Mouse (Mus musculus): Measurements from ENCODE around the gene Il24. TPM values are rescaled to one million over a fixed set of nuclear protein-coding genes. Genes with fewer than 3 reads are reported as not detected.

The Il24 gene
- polyA plus RNA-seq, 1 experiment from 2014 or later, result not detected

GRCm38 (mm10) chr1:130844516-130844915 lies 42.7 kb downstream of the Il24 start:
- Histone ChIP-seq H3K36me3 (replicated peaks; ENCODE audit: control insufficient read depth, insufficient read depth, low read depth, low read length) (no peaks in the 10 kb centered on the region), H3K27me3 (ENCODE audit: control insufficient read depth, insufficient read depth, low read length) (no peaks in the 10 kb centered on the region), H3K27ac (replicated peaks; ENCODE audit: low read depth, low read length) (no peak overlapping the region), H3K9ac (replicated peaks; ENCODE audit: low read length) (no peak overlapping the region), H3K4me3 (ENCODE audit: low read depth, low read length) (no peak overlapping the region), H3K4me1 (ENCODE audit: control insufficient read depth, insufficient read depth, low read length) (no peaks in the 10 kb centered on the region), H3K9me3 (replicated peaks; ENCODE audit: control insufficient read depth, low read length) (no peaks in the 10 kb centered on the region), H3K4me2 (ENCODE audit: low read depth, low read length) (no peak overlapping the region)
- WGBS, result 87% methylated on average over 7 of the region's 7 CpGs
- no peak for DNase-seq (ENCODE audit: low spot score)
- ATAC-seq (replicated peaks; ENCODE audit: insufficient number of reproducible peaks, low FRiP score, low TSS enrichment, low read depth), result no peak

DNA sequence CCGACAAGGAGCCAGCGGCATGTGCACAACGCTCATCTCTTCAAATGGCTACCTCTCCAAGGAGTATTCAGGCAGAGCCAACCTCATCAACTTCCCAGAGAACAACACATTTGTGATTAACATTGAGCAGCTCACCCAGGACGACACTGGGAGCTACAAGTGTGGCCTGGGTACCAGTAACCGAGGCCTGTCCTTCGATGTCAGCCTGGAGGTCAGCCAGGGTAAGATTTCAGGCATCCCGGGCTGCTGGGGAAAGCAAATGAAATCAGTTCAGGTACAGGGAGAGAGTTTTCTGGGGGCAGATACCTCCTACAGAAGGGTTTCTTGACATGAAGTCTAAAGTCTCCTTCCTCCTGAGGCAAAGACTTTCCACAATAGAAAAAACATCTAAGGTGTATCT lies 45.6 kb downstream of the Il24 start:
- DNase-seq (ENCODE audit: low spot score), result no peak
- no peak for ATAC-seq (replicated peaks; ENCODE audit: insufficient number of reproducible peaks, low FRiP score, low TSS enrichment, low read depth)
- H3K4me1 ChIP-seq (ENCODE audit: control insufficient read depth, insufficient read depth, low read length), result no peaks in the 10 kb centered on the region
- WGBS, result 83% methylated on average over 7 of the region's 7 CpGs
- H3K4me2 ChIP-seq (ENCODE audit: low read depth, low read length), result no peak overlapping the region
- H3K27me3 ChIP-seq (ENCODE audit: control insufficient read depth, insufficient read depth, low read length), result no peaks in the 10 kb centered on the region
- no peaks in the 10 kb centered on the region for H3K9me3 ChIP-seq (replicated peaks; ENCODE audit: control insufficient read depth, low read length)
- H3K36me3 ChIP-seq (replicated peaks; ENCODE audit: control insufficient read depth, insufficient read depth, low read depth, low read length), result no peaks in the 10 kb centered on the region
- no peak overlapping the region for H3K9ac ChIP-seq (replicated peaks; ENCODE audit: low read length)
- H3K27ac ChIP-seq (replicated peaks; ENCODE audit: low read depth, low read length), result no peak overlapping the region
- H3K4me3 ChIP-seq (ENCODE audit: low read depth, low read length), result no peak overlapping the region

DNA sequence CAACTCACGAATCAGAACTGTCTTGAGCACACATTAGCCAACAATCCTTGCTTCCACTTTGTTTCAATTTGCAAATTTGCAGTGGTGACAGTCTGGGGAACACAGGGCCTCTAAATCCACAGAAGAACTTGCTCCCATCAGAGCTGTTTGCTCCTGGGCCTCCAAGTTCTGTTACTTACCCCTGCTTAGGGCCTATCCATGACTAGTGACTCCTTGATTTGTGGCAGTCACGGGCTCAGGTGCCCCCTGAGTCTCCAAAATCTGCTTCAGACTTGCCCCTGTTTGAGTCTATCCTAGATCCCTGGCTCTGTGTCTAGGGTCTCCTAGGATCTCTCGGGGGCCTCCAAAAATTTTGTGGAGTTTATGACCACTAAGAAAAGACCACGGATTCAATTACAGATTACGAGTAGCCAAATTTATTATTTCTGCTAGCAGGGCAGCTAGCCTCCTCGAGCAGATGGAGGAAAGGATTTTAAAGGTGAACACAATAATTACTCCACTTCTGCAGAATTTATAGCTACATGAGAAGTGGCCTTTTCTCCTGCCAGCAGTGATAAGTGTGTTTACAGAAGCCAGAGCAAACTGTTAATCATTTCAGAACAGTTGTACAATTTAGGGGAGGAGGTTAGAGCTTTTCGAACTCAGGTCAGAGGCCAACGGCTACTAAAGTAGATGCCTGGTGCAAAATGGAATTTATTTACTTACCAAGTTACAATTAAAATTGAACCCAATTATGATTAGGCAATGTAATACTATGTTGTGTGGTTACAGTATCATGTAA lies 46.5 kb downstream of the Il24 start:
- Histone ChIP-seq H3K9me3 (replicated peaks; ENCODE audit: control insufficient read depth, low read length) (no peaks in the 10 kb centered on the region), H3K27ac (replicated peaks; ENCODE audit: low read depth, low read length) (no peak overlapping the region), H3K27me3 (ENCODE audit: control insufficient read depth, insufficient read depth, low read length) (no peaks in the 10 kb centered on the region), H3K4me3 (ENCODE audit: low read depth, low read length) (no peak overlapping the region), H3K9ac (replicated peaks; ENCODE audit: low read length) (no peak overlapping the region), H3K4me2 (ENCODE audit: low read depth, low read length) (no peak overlapping the region), H3K4me1 (ENCODE audit: control insufficient read depth, insufficient read depth, low read length) (no peaks in the 10 kb centered on the region), H3K36me3 (replicated peaks; ENCODE audit: control insufficient read depth, insufficient read depth, low read depth, low read length) (no peaks in the 10 kb centered on the region)
- WGBS, result 74% methylated on average over 8 of the region's 8 CpGs
- no peak for DNase-seq (ENCODE audit: low spot score)
- no peak for ATAC-seq (replicated peaks; ENCODE audit: insufficient number of reproducible peaks, low FRiP score, low TSS enrichment, low read depth)

- Histone ChIP-seq H3K36me3 (replicated peaks; ENCODE audit: control insufficient read depth, insufficient read depth, low read depth, low read length) (no peaks in the 10 kb centered on the region), H3K27ac (replicated peaks; ENCODE audit: low read depth, low read length) (no peak overlapping the region), H3K27me3 (ENCODE audit: control insufficient read depth, insufficient read depth, low read length) (no peaks in the 10 kb centered on the region), H3K4me2 (ENCODE audit: low read depth, low read length) (no peak overlapping the region), H3K4me1 (ENCODE audit: control insufficient read depth, insufficient read depth, low read length) (no peaks in the 10 kb centered on the region), H3K9me3 (replicated peaks; ENCODE audit: control insufficient read depth, low read length) (no peaks in the 10 kb centered on the region), H3K9ac (replicated peaks; ENCODE audit: low read length) (no peak overlapping the region), H3K4me3 (ENCODE audit: low read depth, low read length) (no peak overlapping the region)
- peak; percentile 44 for DNase-seq (ENCODE audit: low spot score)
- ATAC-seq (replicated peaks; ENCODE audit: insufficient number of reproducible peaks, low FRiP score, low TSS enrichment, low read depth), result no peak
- 55% methylated on average over 6 of the region's 6 CpGs for WGBS
These were observed 49.0 kb downstream of the Il24 start for GRCm38 (mm10) chr1:130838288-130838687.

DNA sequence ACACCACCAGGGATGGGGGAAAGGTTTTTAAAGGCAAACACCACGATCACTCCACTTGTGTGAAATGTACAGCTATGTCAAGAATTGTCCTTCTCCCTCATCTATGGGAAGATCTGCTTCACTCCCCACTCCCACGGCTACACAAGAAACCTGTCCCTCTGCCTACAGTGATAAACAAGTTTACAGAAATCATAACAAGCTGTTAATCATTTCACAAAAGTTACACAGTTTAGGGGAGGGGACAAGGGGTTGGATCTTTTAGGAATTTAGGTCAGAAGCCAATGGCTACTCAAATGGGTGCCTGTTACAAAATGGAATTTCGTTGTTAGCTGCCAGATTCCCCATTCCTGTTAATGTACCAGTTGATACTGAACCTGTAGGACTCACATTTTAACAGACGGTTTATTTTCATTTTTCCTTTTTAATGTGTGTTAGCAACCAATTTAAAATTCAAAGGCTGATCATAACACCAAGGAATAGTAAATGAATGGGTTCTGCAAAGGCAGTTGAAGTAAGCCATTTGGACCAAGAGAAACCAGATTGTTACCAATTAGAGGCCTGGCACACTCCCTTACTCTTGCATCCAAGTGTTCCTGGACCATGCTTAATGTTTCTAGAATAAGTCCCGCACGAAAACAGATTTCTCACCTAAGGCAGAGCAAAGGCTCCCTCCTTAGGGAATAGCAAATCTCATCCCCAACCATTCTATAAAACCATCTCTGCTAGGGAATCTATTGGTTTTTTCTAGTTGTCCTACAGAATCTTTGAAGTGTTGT lies 51.9 kb downstream of the Il24 start:
- Histone ChIP-seq H3K9ac (replicated peaks; ENCODE audit: low read length) (no peak overlapping the region), H3K4me2 (ENCODE audit: low read depth, low read length) (no peak overlapping the region), H3K36me3 (replicated peaks; ENCODE audit: control insufficient read depth, insufficient read depth, low read depth, low read length) (no peaks in the 10 kb centered on the region), H3K9me3 (replicated peaks; ENCODE audit: control insufficient read depth, low read length) (no peaks in the 10 kb centered on the region), H3K4me1 (ENCODE audit: control insufficient read depth, insufficient read depth, low read length) (no peaks in the 10 kb centered on the region), H3K27ac (replicated peaks; ENCODE audit: low read depth, low read length) (no peak overlapping the region), H3K4me3 (ENCODE audit: low read depth, low read length) (no peak overlapping the region), H3K27me3 (ENCODE audit: control insufficient read depth, insufficient read depth, low read length) (no peaks in the 10 kb centered on the region)
- WGBS, result 89% methylated on average over 6 of the region's 6 CpGs
- ATAC-seq (replicated peaks; ENCODE audit: insufficient number of reproducible peaks, low FRiP score, low TSS enrichment, low read depth) (no peak), DNase-seq (ENCODE audit: low spot score) (no peak)

DNA sequence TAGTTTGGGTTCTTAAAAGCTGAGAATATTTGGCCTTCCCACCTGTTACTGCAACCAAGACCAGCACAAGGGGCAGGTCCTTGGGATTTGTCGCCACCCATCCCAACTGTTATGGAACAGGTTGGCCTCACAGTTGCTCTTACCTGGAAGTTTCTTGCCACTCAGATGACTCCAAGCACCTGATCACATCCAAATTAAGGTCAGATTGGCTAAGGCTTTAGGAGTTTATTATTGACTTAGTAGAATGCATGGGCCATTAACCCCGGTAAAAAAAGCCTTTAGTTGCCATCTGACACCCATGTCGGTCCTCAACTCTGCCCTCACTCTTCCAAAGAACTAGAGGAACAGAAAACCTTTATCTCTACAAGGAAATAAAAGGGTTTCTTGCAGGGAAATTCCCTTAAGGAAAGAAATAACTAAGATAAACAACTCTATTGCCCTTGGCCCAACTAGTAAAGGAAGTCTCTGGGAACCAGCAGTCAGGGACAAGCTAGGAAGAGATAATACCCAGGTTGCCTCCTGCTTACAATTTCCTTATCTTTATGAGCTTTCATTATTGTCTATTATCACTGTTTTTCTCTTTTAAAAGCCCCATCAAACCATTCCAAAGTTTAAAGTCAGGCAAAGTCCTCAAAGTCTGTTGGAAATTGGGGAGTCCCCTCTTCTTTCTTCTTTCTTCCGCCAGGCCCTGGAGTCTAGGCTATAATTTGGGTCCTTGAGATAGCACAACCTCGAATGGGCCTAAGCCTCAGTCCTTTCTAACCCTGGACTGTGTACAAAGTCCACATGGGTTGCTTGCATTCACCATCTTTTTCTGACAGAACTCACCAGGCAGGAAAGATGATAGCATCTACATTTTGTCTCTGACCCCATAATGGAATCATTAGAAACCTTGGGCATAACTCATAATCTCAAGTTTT lies 54.8 kb downstream of the Il24 start:
- Histone ChIP-seq H3K36me3 (replicated peaks; ENCODE audit: control insufficient read depth, insufficient read depth, low read depth, low read length) (no peaks in the 10 kb centered on the region), H3K9ac (replicated peaks; ENCODE audit: low read length) (no peak overlapping the region), H3K27me3 (ENCODE audit: control insufficient read depth, insufficient read depth, low read length) (no peaks in the 10 kb centered on the region), H3K9me3 (replicated peaks; ENCODE audit: control insufficient read depth, low read length) (no peaks in the 10 kb centered on the region), H3K27ac (replicated peaks; ENCODE audit: low read depth, low read length) (no peak overlapping the region), H3K4me3 (ENCODE audit: low read depth, low read length) (no peak overlapping the region), H3K4me1 (ENCODE audit: control insufficient read depth, insufficient read depth, low read length) (no peaks in the 10 kb centered on the region), H3K4me2 (ENCODE audit: low read depth, low read length) (no peak overlapping the region)
- no peak for DNase-seq (ENCODE audit: low spot score)
- 78% methylated on average over 5 of the region's 5 CpGs for WGBS
- ATAC-seq (replicated peaks; ENCODE audit: insufficient number of reproducible peaks, low FRiP score, low TSS enrichment, low read depth), result no peak
